Mouse (Mus musculus) gastrocnemius, adult 18-20 months (tissue): ENCODE data around the gene Gm37240. TPM values are rescaled to one million over a fixed set of nuclear protein-coding genes. Genes with fewer than 3 reads are reported as not detected.
"Not testable (repeated sequence)": the region's sequence is repeated elsewhere in the genome, so short reads cannot be mapped to it uniquely, and the experiment has no call there.

ENCODE experiments used
- DNase-seq: peaks from one replicate; pipeline ENCODE4 v3.0.0; 2021; ENCODE audit warnings: low spot score
- total RNA-seq, 2 experiments: library from RNA; stranded (reverse); gene quantifications; 2 replicates each; pipeline ENCODE4 v1.2.3; 2021

The Gm37240 gene
- total RNA-seq, 2 experiments from 2014 or later: 30.2 to 34.0 TPM

GRCm38 (mm10) chr3:84686294-84686672, 1201.0 kb downstream of the Gm37240 start:
- no peak for DNase-seq

GRCm38 (mm10) chr3:84685662-84686293, 1201.5 kb downstream of the Gm37240 start:
- no peak for DNase-seq

GRCm38 (mm10) chr3:84683788-84684187, 1203.5 kb downstream of the Gm37240 start:
- no peak for DNase-seq

GRCm38 (mm10) chr3:84681699-84682098, 1205.6 kb downstream of the Gm37240 start:
- no peak for DNase-seq

GRCm38 (mm10) chr3:84680062-84680461, 1207.3 kb downstream of the Gm37240 start:
- DNase-seq: no peak

- DNase-seq: no peak
Observed at GRCm38 (mm10) chr3:84679542-84679941, 1207.8 kb downstream of the Gm37240 start.

GRCm38 (mm10) chr3:84678891-84679290, 1208.4 kb downstream of the Gm37240 start:
- no peak for DNase-seq

- DNase-seq: no peak
Observed at GRCm38 (mm10) chr3:84675710-84676109, 1211.6 kb downstream of the Gm37240 start.

GRCm38 (mm10) chr3:84673552-84673951, 1213.8 kb downstream of the Gm37240 start:
- DNase-seq: no peak

- no peak for DNase-seq
Observed at GRCm38 (mm10) chr3:84672136-84672535, 1215.2 kb downstream of the Gm37240 start.

- DNase-seq: no peak
Observed at GRCm38 (mm10) chr3:84668957-84669356, 1218.4 kb downstream of the Gm37240 start.

- DNase-seq: no peak
Observed at GRCm38 (mm10) chr3:84665255-84666073, 1221.9 kb downstream of the Gm37240 start.

GRCm38 (mm10) chr3:84664686-84665085, 1222.6 kb downstream of the Gm37240 start:
- no peak for DNase-seq

GRCm38 (mm10) chr3:84663858-84664257, 1223.5 kb downstream of the Gm37240 start:
- no peak for DNase-seq

- DNase-seq: peak; percentile 70
Observed at GRCm38 (mm10) chr3:84663079-84663478, 1224.2 kb downstream of the Gm37240 start.

GRCm38 (mm10) chr3:84660380-84660779, 1226.9 kb downstream of the Gm37240 start:
- DNase-seq: no peak

- no peak for DNase-seq
Observed at GRCm38 (mm10) chr3:84658872-84659271, 1228.4 kb downstream of the Gm37240 start.

- no peak for DNase-seq
Observed at GRCm38 (mm10) chr3:84658017-84658416, 1229.3 kb downstream of the Gm37240 start.

GRCm38 (mm10) chr3:84657240-84657639, 1230.1 kb downstream of the Gm37240 start:
- peak; percentile 14 for DNase-seq

GRCm38 (mm10) chr3:84655785-84656150, 1231.5 kb downstream of the Gm37240 start:
- DNase-seq: not testable (repeated sequence)

- DNase-seq: no peak
Observed at GRCm38 (mm10) chr3:84654900-84655784, 1232.2 kb downstream of the Gm37240 start.

GRCm38 (mm10) chr3:84654246-84654826, 1233.0 kb downstream of the Gm37240 start:
- no peak for DNase-seq
